Mouse (Mus musculus) forebrain, embryonic 10.5 days (tissue): Measurements from ENCODE around the gene Klhl32. TPM values are rescaled to one million over a fixed set of nuclear protein-coding genes. Genes with fewer than 3 reads are reported as not detected.

Experiments used
- polyA plus RNA-seq: library from polyadenylated mRNA; unstranded; fragments of >200 nt; fragmentation: Nextera tagmentation; extraction: Ambion mirVana; gene quantifications from 2 replicates; pipeline ENCODE4 v1.2.1, GENCODE M21; 2016

The Klhl32 gene
- polyA plus RNA-seq, 1 experiment from 2014 or later = 3.8 TPM

Other genes starting within 250 kb of the Klhl32 start
- 64.7 and 65.2 TPM in 2 replicates for gene Ndufaf4, start 47.0 kb upstream of the Klhl32 start, polyA plus RNA-seq
- 1.7 and 2.2 TPM in 2 replicates for gene Gpr63, start 115.3 kb upstream of the Klhl32 start, polyA plus RNA-seq